Mouse (Mus musculus): Measurements from ENCODE around the gene Irx4. TPM values are rescaled to one million over a fixed set of nuclear protein-coding genes. Genes with fewer than 3 reads are reported as not detected.

The Irx4 gene
- polyA plus RNA-seq (2012; rRNA removed), result 0.08 and 0.28 TPM in 2 replicates

DNA sequence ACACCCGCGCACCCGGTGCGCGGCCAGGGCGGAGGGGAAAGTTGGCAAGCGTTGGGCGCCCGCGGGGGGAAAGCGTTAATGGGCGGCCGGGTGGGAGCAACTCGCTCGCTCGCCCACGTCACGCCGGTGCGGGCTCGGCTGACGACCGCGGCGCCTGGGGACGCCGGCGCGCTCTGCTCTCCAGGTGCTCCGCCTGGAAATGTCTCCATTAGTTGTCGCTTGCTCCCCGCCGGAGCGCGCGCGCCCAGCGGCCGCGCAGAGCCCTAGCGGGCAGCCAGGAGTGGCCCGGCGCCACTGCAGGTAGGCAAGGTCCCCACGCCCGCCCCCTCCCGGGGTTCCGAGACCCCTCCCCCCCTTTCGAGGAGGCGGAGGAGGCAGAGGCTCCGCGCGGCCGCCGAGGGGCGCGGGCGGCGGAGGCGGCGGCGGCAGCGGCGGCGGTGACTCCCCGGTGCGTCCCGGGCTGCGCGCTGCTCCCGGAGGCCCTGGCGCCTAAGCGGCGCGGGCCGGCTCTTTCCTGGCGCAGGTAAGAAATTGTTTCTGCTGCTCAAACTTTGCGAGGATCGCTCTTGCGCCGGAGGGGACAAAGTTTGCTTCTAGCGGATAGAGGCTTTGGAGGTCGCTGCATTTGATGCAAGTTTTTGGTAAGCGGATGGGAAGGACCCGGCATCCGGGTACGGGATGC is at the start of gene Irx4:
TSS of gene Irx4 (plus strand) at position 126 of the 682 bp plus-strand sequence.

Other genes starting within 250 kb of the Irx4 start
- 156 and 168 TPM in 2 replicates for gene Mrpl36, start 68.0 kb downstream of the Irx4 start, polyA plus RNA-seq (2012; rRNA removed)
- gene Ndufs6, start 68.1 kb downstream of the Irx4 start, polyA plus RNA-seq (2012; rRNA removed), result 63.5 and 71.9 TPM in 2 replicates
- 22.7 and 24.8 TPM in 2 replicates for gene Lpcat1, start 206.7 kb downstream of the Irx4 start, polyA plus RNA-seq (2012; rRNA removed)